Comparison of ENCODE assay signal across 8 mouse cellular contexts in genomic region chr5:33228428-33228827, GRCm38 (mm10). TPM values are rescaled to one million over a fixed set of nuclear protein-coding genes. Genes with fewer than 3 reads are reported as not detected.
DNase-seq lines count a peak whose midpoint lies in the region.

No protein-coding gene starts in this region.

- peak; percentile 18 for DNase-seq in layer of hippocampus, adult 11-12 months (ENCODE audit: low spot score)
- no peak for DNase-seq in layer of hippocampus, adult 9-10 months (ENCODE audit: low spot score)
- peak; percentile 84 for DNase-seq in cerebellum, adult 8-10 months
- DNase-seq in heart, adult 9 months (ENCODE audit: low spot score in 2 of 2) = peak; percentile 49 to 68
- peak; percentile 27 to 59 for DNase-seq in layer of hippocampus, postnatal 10 days (ENCODE audit: low spot score in 2 of 2)
- DNase-seq in right cerebral cortex, postnatal 25 days = peak; percentile 53
- DNase-seq in thymus, postnatal 25 days = no peak
- DNase-seq in embryo, embryonic 10 days (ENCODE audit: low spot score) = no peak

RNA-seq across cellular contexts. Expression of gene Spon2, which starts 10.2 kb away (rescaled TPM):
- total RNA-seq in layer of hippocampus, postnatal 10 days (2021) = under 1 TPM; 0.45 to 0.75 TPM

RNA-seq across cellular contexts. Expression of gene Ctbp1, which starts 46.4 kb away (rescaled TPM):
- 100 to 1,000 TPM; 278 to 287 TPM for total RNA-seq in layer of hippocampus, postnatal 10 days (2021)

Comparison
In these comparisons a context has a peak if more than half of its experiments do, and no peak if none do; other contexts are left out.
1. DNase-seq: peak in layer of hippocampus, adult 11-12 months (single experiment), cerebellum, adult 8-10 months (single experiment), heart, adult 9 months (2 of 2), layer of hippocampus, postnatal 10 days (2 of 2) and right cerebral cortex, postnatal 25 days (single experiment); none in layer of hippocampus, adult 9-10 months (single experiment), thymus, postnatal 25 days (single experiment) and embryo, embryonic 10 days (single experiment).